Mouse (Mus musculus) hindbrain, embryonic 13.5 days (tissue): ENCODE measurements at regions not wholly inside any gene's neighbourhood (a gene's known extent, or its start where the extent isn't known, plus 50 kb on each side); places are given as distances from the start of the nearest gene placed in this dataset.

Experiments
- ATAC-seq: fragments of 200-750 bp; cut with Nextera tagmentation; 2 replicates; pipeline ENCODE4 v1.8.0; 2017; ENCODE audit warnings: moderate TSS enrichment; ENCODE audit not compliant: low FRiP score
- H3K27ac ChIP-seq: fragments of 300-500 bp; sonication (generic); 2 replicates; pipeline ENCODE4 v1.5.1; 2015; ENCODE audit warnings: inconsistent platforms, mild to moderate bottlenecking, moderate library complexity
- H3K27me3 ChIP-seq: fragments of 300-500 bp; sonication (generic); 2 replicates; pipeline ENCODE4 v1.6.1; 2015; ENCODE audit warnings: mild to moderate bottlenecking, inconsistent platforms
- H3K36me3 ChIP-seq: fragments of 300-500 bp; sonication (generic); 2 replicates; pipeline ENCODE4 v1.6.1; 2015; ENCODE audit warnings: mild to moderate bottlenecking, inconsistent platforms
- H3K4me1 ChIP-seq: fragments of 300-500 bp; sonication (generic); replicated peaks from 2 replicates; pipeline ENCODE4 v1.6.1; 2015; ENCODE audit warnings: inconsistent platforms
- H3K4me2 ChIP-seq: fragments of 300-500 bp; sonication (generic); 2 replicates; pipeline ENCODE4 v1.6.1; 2015; ENCODE audit warnings: inconsistent platforms, mild to moderate bottlenecking, moderate library complexity
- H3K4me3 ChIP-seq: fragments of 300-500 bp; sonication (generic); 2 replicates; pipeline ENCODE4 v1.5.1; 2015; ENCODE audit warnings: mild to moderate bottlenecking, inconsistent platforms
- H3K9ac ChIP-seq: fragments of 300-500 bp; sonication (generic); 2 replicates; pipeline ENCODE4 v1.6.1; 2015; ENCODE audit warnings: mild to moderate bottlenecking, inconsistent platforms
- H3K9me3 ChIP-seq: fragments of 300-500 bp; sonication (generic); 2 replicates; pipeline ENCODE4 v1.6.1; 2016; ENCODE audit warnings: inconsistent platforms
- WGBS: fragments of 180-500 bp; shearing (Covaris S2); methylation state at CpG from one replicate; pipeline ENCODE4 v1.1.7; 2015; 5-methylcytosine and 5-hydroxymethylcytosine counted together

DNA sequence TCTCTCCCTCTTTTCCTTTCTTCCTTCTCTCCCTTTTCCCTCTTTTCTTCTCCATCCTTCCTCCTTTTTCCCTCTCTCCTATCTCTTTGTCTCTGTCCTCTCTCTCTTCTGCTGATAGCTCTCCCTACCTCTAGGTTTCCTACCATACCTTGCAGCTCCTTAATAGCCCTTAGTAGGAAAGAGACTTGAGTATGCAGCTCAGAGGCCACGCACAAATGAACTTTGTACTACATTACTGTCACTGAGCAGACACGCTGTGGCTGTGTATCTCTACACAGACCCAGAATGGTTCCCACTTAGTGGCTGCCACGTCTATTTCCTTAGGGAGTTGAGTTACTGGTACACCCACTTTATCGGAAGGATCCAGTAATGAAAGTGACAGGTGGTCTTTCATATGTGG is 147.5 kb downstream of the Bcl2l11 start:
- Histone ChIP-seq H3K4me1 (peaks cover 21% of the 10 kb centered on the region), H3K9ac (no peak overlapping the region), H3K4me2 (no peak overlapping the region), H3K27me3 (peaks cover 8% of the 10 kb centered on the region; the same call in 1 of the 2 replicates), H3K27ac (no peak overlapping the region), H3K9me3 (no peaks in the 10 kb centered on the region), H3K4me3 (no peak overlapping the region), H3K36me3 (no peaks in the 10 kb centered on the region)
- WGBS, result 60% methylated on average over 4 of the region's 4 CpGs
- no peak for ATAC-seq

DNA sequence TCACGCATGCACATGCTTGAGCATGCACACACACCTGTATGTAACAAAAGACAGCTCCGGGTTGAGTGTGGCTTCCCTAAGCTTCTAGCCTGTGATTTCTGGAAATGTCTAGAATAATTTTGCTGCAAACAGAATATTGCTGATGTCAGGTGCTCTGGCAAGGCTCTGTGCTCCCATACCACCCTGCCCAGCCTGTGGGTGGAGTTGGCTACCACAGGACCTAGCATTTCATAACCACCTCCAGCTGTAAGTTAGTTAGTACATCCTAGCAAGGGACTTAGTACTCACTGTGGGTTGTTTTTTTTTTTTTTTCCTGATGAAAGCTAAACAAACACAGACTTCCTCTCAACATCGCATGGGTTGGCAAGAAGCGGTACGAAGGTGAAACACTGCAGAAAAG is 150.5 kb downstream of the Bcl2l11 start:
- H3K4me2 ChIP-seq, result no peak overlapping the region
- 91% methylated on average over 5 of the region's 5 CpGs for WGBS
- H3K27me3 ChIP-seq, result peaks cover 8% of the 10 kb centered on the region; the same call in 1 of the 2 replicates
- no peaks in the 10 kb centered on the region for H3K36me3 ChIP-seq
- H3K27ac ChIP-seq, result no peak overlapping the region
- no peaks in the 10 kb centered on the region for H3K9me3 ChIP-seq
- H3K4me1 ChIP-seq, result peaks cover 32% of the 10 kb centered on the region
- no peak overlapping the region for H3K9ac ChIP-seq
- no peak for ATAC-seq
- H3K4me3 ChIP-seq, result no peak overlapping the region

GRCm38 (mm10) chr2:128277387-128278123 is 151.7 kb downstream of the Bcl2l11 start:
- Histone ChIP-seq H3K27ac (peak overlapping the region; percentile 69), H3K4me1 (peaks cover 31% of the 10 kb centered on the region), H3K9ac (no peak overlapping the region), H3K27me3 (peaks cover 4% of the 10 kb centered on the region; the same call in 1 of the 2 replicates), H3K36me3 (no peaks in the 10 kb centered on the region), H3K4me2 (no peak overlapping the region), H3K9me3 (no peaks in the 10 kb centered on the region), H3K4me3 (no peak overlapping the region)
- no peak for ATAC-seq
- WGBS, result 43% methylated on average over 4 of the region's 4 CpGs

GRCm38 (mm10) chr2:128278124-128278432 is 152.2 kb downstream of the Bcl2l11 start:
- ATAC-seq, result no peak
- 68% methylated on average over 5 of the region's 5 CpGs for WGBS
- H3K27ac ChIP-seq, result peak overlapping the region; percentile 69
- no peaks in the 10 kb centered on the region for H3K36me3 ChIP-seq
- H3K4me3 ChIP-seq, result no peak overlapping the region
- H3K4me2 ChIP-seq, result no peak overlapping the region
- no peak overlapping the region for H3K9ac ChIP-seq
- peaks cover 32% of the 10 kb centered on the region for H3K4me1 ChIP-seq
- H3K27me3 ChIP-seq, result peaks cover 4% of the 10 kb centered on the region; the same call in 1 of the 2 replicates
- no peaks in the 10 kb centered on the region for H3K9me3 ChIP-seq

DNA sequence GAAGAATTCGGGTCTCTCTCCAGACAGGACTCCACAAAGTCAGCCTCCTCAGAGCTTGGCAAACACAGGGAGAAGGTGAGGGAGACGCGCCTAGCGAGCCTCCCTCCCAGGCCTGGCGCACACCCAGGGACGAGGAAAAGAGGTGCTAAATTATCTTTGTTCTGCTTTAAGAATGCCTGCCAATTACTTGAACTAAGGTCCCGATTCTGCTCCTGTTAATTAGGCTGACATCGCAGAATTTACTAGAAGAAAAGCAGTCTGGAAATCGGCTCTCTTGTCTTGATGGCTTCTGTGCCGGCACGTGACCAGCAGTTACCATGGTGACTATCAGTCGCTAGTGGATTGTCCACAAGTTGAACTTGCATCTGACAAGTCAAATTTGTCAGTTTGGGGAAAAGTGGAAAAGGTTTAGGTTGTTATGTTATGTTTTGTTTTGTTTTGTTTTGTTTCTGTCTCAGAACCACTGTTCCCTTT is 152.8 kb downstream of the Bcl2l11 start:
- Histone ChIP-seq H3K27ac (peak overlapping the region; percentile 69; the same call in 1 of the 2 replicates), H3K4me3 (no peak overlapping the region), H3K4me2 (peak overlapping the region; percentile 23), H3K9ac (no peak overlapping the region), H3K27me3 (peaks cover 2% of the 10 kb centered on the region; the same call in 1 of the 2 replicates), H3K4me1 (peaks cover 32% of the 10 kb centered on the region), H3K9me3 (no peaks in the 10 kb centered on the region), H3K36me3 (no peaks in the 10 kb centered on the region)
- ATAC-seq, result peak; percentile 62
- WGBS, result 24% methylated on average over 12 of the region's 12 CpGs

- 86% methylated on average over 10 of the region's 10 CpGs for whole genome bisulfite sequencing
- H3K4me1 ChIP-seq, result peaks cover 35% of the 10 kb centered on the region
Measured at GRCm38 (mm10) chr2:128279127-128279710, 153.4 kb downstream of the Bcl2l11 start.

DNA sequence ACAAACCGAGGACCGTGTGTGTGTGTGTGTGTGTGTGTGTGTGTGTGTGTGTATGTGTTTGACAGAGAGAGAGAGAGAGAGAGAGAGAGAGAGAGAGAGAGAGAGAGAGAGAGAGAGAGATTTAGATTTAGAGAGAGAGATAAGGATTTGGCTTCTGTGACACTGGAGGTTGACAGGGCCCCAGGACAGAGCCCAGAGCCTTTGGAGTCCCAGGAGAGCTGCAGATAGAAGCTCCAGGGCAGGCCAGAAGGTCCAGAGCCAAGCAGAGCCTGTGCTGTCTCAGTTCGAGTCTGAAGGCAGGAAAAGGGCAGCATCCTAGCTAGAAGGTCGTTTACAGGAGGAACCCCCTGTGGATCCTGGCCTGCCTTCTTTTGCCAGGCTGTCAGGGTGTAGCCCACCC is 156.8 kb downstream of the Bcl2l11 start:
- no peaks in the 10 kb centered on the region for H3K36me3 ChIP-seq
- no peak overlapping the region for H3K9ac ChIP-seq
- no peaks in the 10 kb centered on the region for H3K9me3 ChIP-seq
- no peak for ATAC-seq
- peaks cover 40% of the 10 kb centered on the region for H3K4me1 ChIP-seq
- no peak overlapping the region for H3K4me3 ChIP-seq
- 43% methylated on average over 4 of the region's 4 CpGs for WGBS
- H3K4me2 ChIP-seq, result no peak overlapping the region
- H3K27ac ChIP-seq, result no peak overlapping the region
- no peaks in the 10 kb centered on the region for H3K27me3 ChIP-seq

More at GRCm38 (mm10) chr2:128279127-128279710, 153.4 kb downstream of the Bcl2l11 start:
- ATAC-seq, result 0 out of 2 replicates have a peak, but pooled peaks have one; percentile 23
- Histone ChIP-seq H3K4me3 (no peak overlapping the region), H3K27ac (no peak overlapping the region), H3K27me3 (no peaks in the 10 kb centered on the region), H3K9me3 (no peaks in the 10 kb centered on the region), H3K9ac (no peak overlapping the region), H3K36me3 (no peaks in the 10 kb centered on the region), H3K4me2 (no peak overlapping the region)

GRCm38 (mm10) chr2:128284822-128285421 is 159.1 kb downstream of the Bcl2l11 start:
- H3K9ac ChIP-seq, result no peak overlapping the region
- no peaks in the 10 kb centered on the region for H3K9me3 ChIP-seq
- no peaks in the 10 kb centered on the region for H3K27me3 ChIP-seq
- no peak overlapping the region for H3K27ac ChIP-seq
- H3K4me1 ChIP-seq, result peaks cover 38% of the 10 kb centered on the region
- 67% methylated on average over 7 of the region's 7 CpGs for WGBS
- ATAC-seq, result peak; percentile 41; the same call in 1 of the 2 replicates
- no peaks in the 10 kb centered on the region for H3K36me3 ChIP-seq
- H3K4me3 ChIP-seq, result no peak overlapping the region
- no peak overlapping the region for H3K4me2 ChIP-seq

GRCm38 (mm10) chr2:128285457-128285856 is 159.6 kb downstream of the Bcl2l11 start:
- no peak for ATAC-seq
- no peak overlapping the region for H3K9ac ChIP-seq
- peaks cover 38% of the 10 kb centered on the region for H3K4me1 ChIP-seq
- H3K4me2 ChIP-seq, result no peak overlapping the region
- no peak overlapping the region for H3K4me3 ChIP-seq
- no peaks in the 10 kb centered on the region for H3K9me3 ChIP-seq
- no peaks in the 10 kb centered on the region for H3K27me3 ChIP-seq
- H3K27ac ChIP-seq, result no peak overlapping the region
- no peaks in the 10 kb centered on the region for H3K36me3 ChIP-seq
- 87% methylated on average over 12 of the region's 12 CpGs for WGBS

- Histone ChIP-seq H3K4me1 (peaks cover 34% of the 10 kb centered on the region), H3K27me3 (no peaks in the 10 kb centered on the region), H3K36me3 (no peaks in the 10 kb centered on the region), H3K27ac (peak overlapping the region; percentile 48), H3K9ac (no peak overlapping the region), H3K4me3 (no peak overlapping the region), H3K9me3 (peaks cover 5% of the 10 kb centered on the region), H3K4me2 (peak overlapping the region; percentile 19)
- peak; percentile 49 for ATAC-seq
- WGBS, result 23% methylated on average over 12 of the region's 12 CpGs
Measured at GRCm38 (mm10) chr2:128288138-128288551, 162.3 kb downstream of the Bcl2l11 start.

DNA sequence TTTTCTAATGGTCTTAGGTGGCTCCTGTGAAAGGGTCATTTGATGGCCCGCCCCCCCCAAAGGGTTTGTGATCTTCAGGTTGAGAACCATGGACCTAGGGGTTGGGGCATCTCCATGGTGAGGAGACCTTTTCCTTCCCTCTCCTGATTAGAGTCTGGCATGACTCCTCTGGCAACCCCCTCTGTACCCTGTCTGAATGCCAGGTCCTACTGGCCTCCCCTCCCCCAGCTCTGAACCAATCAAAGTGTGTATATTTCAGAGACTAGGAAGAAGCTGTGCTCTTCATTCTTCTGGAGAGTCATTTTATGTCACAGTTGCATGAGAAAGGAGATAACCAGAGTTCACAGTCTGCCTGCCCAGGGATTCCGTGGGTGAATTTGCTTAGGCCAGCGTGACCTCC is 164.8 kb downstream of the Bcl2l11 start:
- WGBS, result 95% methylated on average over 3 of the region's 3 CpGs
- no peak for ATAC-seq

GRCm38 (mm10) chr2:128294610-128295009 is 168.8 kb downstream of the Bcl2l11 start:
- Histone ChIP-seq H3K36me3 (no peaks in the 10 kb centered on the region), H3K4me3 (no peak overlapping the region), H3K27me3 (no peaks in the 10 kb centered on the region), H3K4me1 (no peaks in the 10 kb centered on the region), H3K9me3 (peaks cover 5% of the 10 kb centered on the region), H3K4me2 (no peak overlapping the region), H3K27ac (no peak overlapping the region), H3K9ac (no peak overlapping the region)
- ATAC-seq, result no peak
- WGBS, result 67% methylated on average over 3 of the region's 3 CpGs

More for the DNA sequence above, 164.8 kb downstream of the Bcl2l11 start:
- H3K4me2 ChIP-seq, result no peak overlapping the region
- no peaks in the 10 kb centered on the region for H3K36me3 ChIP-seq
- peaks cover 5% of the 10 kb centered on the region for H3K9me3 ChIP-seq
- no peak overlapping the region for H3K4me3 ChIP-seq
- H3K4me1 ChIP-seq, result peaks cover 20% of the 10 kb centered on the region
- no peaks in the 10 kb centered on the region for H3K27me3 ChIP-seq
- no peak overlapping the region for H3K27ac ChIP-seq
- H3K9ac ChIP-seq, result no peak overlapping the region
